Mouse (Mus musculus) cerebellum, postnatal 36 days (tissue): Measurements from ENCODE around the gene Gm11733.

ENCODE experiments used
- DNase-seq, 2 experiments: peaks; one replicate each; pipeline ENCODE4 v3.0.0; 2021 to 2022; ENCODE audit warnings: mixed read lengths in 2 of 2

The Gm11733 gene

GRCm38 (mm10) chr11:117535491-117536304 lies 51.5 kb downstream of the Gm11733 start:
- DNase-seq, result no peak

GRCm38 (mm10) chr11:117536586-117536985 lies 52.4 kb downstream of the Gm11733 start:
- no peak for DNase-seq
